Mouse (Mus musculus) heart, embryonic 14.5 days (tissue): ENCODE results near the gene Lmln. TPM values are rescaled to one million over a fixed set of nuclear protein-coding genes. Genes with fewer than 3 reads are reported as not detected.
"Not testable (repeated sequence)": the region's sequence is repeated elsewhere in the genome, so short reads cannot be mapped to it uniquely, and the experiment has no call there.

Source experiments
- ATAC-seq: fragments of 200-750 bp; cut with Nextera tagmentation; 2 replicates; pipeline ENCODE4 v1.8.0; 2017; ENCODE audit warnings: low read depth, moderate TSS enrichment; ENCODE audit not compliant: insufficient number of reproducible peaks, insufficient read depth, low FRiP score
- H3K27ac ChIP-seq, 2 experiments: fragments of 200-500 bp in 1 of 2; fragments of 300-500 bp in 1 of 2; sonication (generic) in 1 of 2; replicated peaks in 1 of 2; 2 replicates each; pipeline ENCODE4 v1.5.1; 2012 to 2014; ENCODE audit warnings: low read depth in 2 of 2, low read length in 2 of 2, control low read depth in 1 of 2, mild to moderate bottlenecking in 1 of 2, mixed read lengths in 1 of 2; ENCODE audit not compliant: control insufficient read depth in 1 of 2, insufficient read depth in 1 of 2
- H3K27me3 ChIP-seq: fragments of 300-500 bp; sonication (generic); 2 replicates; pipeline ENCODE4 v1.6.1; 2014; ENCODE audit warnings: mild to moderate bottlenecking, low read length, control low read depth; ENCODE audit not compliant: control insufficient read depth, insufficient read depth
- H3K36me3 ChIP-seq: fragments of 300-500 bp; sonication (generic); 2 replicates; pipeline ENCODE4 v1.6.1; 2014; ENCODE audit warnings: mild to moderate bottlenecking, control low read depth, low read length, mixed read lengths; ENCODE audit not compliant: control insufficient read depth, insufficient read depth
- H3K4me1 ChIP-seq, 2 experiments: fragments of 200-500 bp in 1 of 2; fragments of 300-500 bp in 1 of 2; sonication (generic) in 1 of 2; 2 replicates each; pipeline ENCODE4 v1.6.1; 2012 to 2014; ENCODE audit warnings: low read length in 2 of 2, control low read depth in 1 of 2, mixed read lengths in 1 of 2; ENCODE audit not compliant: control insufficient read depth in 2 of 2, insufficient read depth in 2 of 2
- H3K4me2 ChIP-seq: fragments of 300-500 bp; sonication (generic); 2 replicates; pipeline ENCODE4 v1.6.1; 2014; ENCODE audit warnings: mild to moderate bottlenecking, low read length
- H3K4me3 ChIP-seq, 2 experiments: fragments of 200-500 bp in 1 of 2; fragments of 300-500 bp in 1 of 2; sonication (generic) in 1 of 2; 2 replicates each; pipeline ENCODE4 v1.5.1; 2012 to 2014; ENCODE audit warnings: low read length in 2 of 2, mild to moderate bottlenecking in 2 of 2, control low read depth in 1 of 2, low read depth in 1 of 2, moderate library complexity in 1 of 2; ENCODE audit not compliant: control insufficient read depth in 1 of 2, insufficient read depth in 1 of 2
- H3K9ac ChIP-seq: fragments of 300-500 bp; sonication (generic); 2 replicates; pipeline ENCODE4 v1.6.1; 2014; ENCODE audit warnings: mild to moderate bottlenecking, low read length
- H3K9me3 ChIP-seq: fragments of 300-500 bp; sonication (generic); 2 replicates; pipeline ENCODE4 v1.6.1; 2016; ENCODE audit warnings: low read length, control low read depth; ENCODE audit not compliant: control insufficient read depth
- WGBS: fragments of 180-500 bp; shearing (Covaris S2); extraction: QIAGEN DNeasy Blood & Tissue Kit; methylation state at CpG from one replicate; pipeline ENCODE4 v1.1.7; 2014; 5-methylcytosine and 5-hydroxymethylcytosine counted together
- polyA plus RNA-seq: library from polyadenylated mRNA; unstranded; fragments of >200 nt; fragmentation: Nextera tagmentation; extraction: Ambion mirVana; gene quantifications from 2 replicates; pipeline ENCODE4 v1.2.1, GENCODE M21; 2014

The Lmln gene
- polyA plus RNA-seq, 1 experiment from 2014 or later = 4.7 TPM

DNA sequence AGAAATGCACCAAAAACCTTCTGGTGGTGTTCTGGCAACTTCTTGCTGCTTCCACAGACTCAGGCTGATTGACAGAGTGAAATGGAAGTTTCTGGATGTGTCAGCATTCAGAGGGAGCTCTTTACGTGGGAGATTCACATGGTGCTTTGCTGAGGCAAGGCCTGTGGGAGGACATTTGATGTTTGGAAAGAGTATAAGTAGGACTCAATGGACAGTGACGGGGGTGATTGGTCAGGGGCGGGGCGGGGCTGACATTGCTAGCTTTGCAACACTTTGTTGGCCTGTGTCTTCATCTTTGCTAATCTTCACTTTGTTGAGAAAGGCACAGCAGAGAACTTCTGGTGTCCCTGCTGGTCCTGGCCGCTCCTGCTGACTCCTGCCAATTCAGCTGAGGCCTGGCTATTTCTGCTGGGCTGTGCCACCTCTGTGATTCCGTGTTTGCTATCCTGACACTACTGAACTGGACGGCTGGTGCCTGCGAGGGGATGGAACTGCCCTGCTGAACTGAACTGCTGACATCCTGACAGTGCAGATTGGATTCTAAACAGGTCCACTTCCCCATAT, 107.2 kb downstream of the Lmln start:
- H3K9ac ChIP-seq = no peak overlapping the region
- 0 out of 4 replicates have a peak, but pooled peaks cover 0 to 3% of the 10 kb centered on the region in 2 experiments for H3K4me1 ChIP-seq
- H3K9me3 ChIP-seq = no peaks in the 10 kb centered on the region
- no peak overlapping the region for H3K4me3 ChIP-seq
- WGBS = 61% methylated on average over 8 of the region's 8 CpGs
- no peak overlapping the region for H3K4me2 ChIP-seq
- no peak for ATAC-seq
- H3K27me3 ChIP-seq = no peaks in the 10 kb centered on the region
- H3K27ac ChIP-seq = no peak overlapping the region
- H3K36me3 ChIP-seq = no peaks in the 10 kb centered on the region

DNA sequence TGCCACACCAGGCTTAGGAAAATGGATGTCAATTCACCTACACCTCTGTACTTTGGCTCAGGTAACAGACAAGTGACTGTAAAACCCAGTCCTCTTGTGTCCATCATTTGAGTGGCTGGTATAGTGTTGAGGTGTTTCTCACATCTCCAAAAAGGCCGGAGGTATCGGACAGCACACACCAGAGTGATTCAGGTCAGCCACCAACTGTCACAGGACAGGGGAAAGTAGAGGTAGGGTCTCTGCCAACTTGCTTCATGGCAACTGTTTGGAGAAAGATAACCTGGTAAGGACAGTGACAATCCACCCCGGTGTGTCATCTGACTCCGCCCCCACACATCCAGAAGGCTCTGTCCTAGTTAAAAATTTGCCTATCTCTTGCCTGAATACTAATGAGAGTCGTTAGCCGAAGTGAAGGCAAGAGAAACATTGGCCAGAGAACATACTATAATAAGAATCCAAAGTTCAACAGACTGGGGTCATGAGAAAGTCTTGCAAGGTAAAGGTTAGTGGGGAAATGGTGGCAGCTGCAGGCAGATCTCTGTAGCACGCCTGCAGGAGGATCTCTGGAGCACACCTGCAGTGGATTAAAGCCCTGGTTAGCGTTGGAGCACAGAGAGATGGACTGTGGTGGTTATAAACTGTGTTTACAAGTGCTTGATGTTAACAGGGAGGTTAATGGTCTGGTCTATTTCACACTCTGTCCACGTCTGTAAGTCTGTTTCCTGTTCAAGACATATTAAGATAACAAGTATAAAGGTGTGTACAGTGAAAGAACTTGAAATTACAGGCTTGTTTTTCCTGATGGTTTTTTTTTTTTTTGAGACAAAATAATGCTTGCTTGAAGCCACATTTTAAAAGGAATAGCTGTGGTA, 108.6 kb downstream of the Lmln start:
- Histone ChIP-seq H3K4me1 (0 out of 4 replicates have a peak, but pooled peaks cover 0 to 3% of the 10 kb centered on the region in 2 experiments), H3K27ac (no peak overlapping the region), H3K4me2 (no peak overlapping the region), H3K9ac (no peak overlapping the region), H3K27me3 (no peaks in the 10 kb centered on the region), H3K4me3 (no peak overlapping the region), H3K36me3 (no peaks in the 10 kb centered on the region), H3K9me3 (no peaks in the 10 kb centered on the region)
- no peak for ATAC-seq
- WGBS = 64% methylated on average over 9 of the region's 9 CpGs

DNA sequence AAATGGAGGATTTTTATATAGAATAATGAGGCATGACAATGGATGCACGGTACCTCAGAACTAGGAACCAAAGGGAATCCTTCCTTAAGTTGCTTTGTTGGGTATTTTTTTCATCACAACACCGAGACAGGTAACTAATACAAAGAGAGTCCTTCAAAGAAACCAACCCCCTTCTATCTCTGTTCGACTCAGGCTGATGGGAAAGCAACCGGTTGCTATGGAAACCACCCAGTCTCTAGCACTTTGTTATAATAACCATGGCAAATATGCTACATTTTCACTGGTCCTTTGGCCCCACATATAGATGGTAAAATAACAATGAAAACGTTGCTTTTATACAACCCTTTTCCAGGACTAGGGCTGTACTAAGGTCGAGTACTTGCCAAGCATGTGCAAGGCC, 109.5 kb downstream of the Lmln start:
- WGBS = 83% methylated on average over 6 of the region's 6 CpGs
- Histone ChIP-seq H3K4me2 (no peak overlapping the region), H3K4me3 (no peak overlapping the region), H3K9me3 (no peaks in the 10 kb centered on the region), H3K9ac (no peak overlapping the region), H3K4me1 (0 out of 4 replicates have a peak, but pooled peaks cover 0 to 3% of the 10 kb centered on the region in 2 experiments), H3K36me3 (no peaks in the 10 kb centered on the region), H3K27ac (no peak overlapping the region), H3K27me3 (no peaks in the 10 kb centered on the region)
- no peak for ATAC-seq

DNA sequence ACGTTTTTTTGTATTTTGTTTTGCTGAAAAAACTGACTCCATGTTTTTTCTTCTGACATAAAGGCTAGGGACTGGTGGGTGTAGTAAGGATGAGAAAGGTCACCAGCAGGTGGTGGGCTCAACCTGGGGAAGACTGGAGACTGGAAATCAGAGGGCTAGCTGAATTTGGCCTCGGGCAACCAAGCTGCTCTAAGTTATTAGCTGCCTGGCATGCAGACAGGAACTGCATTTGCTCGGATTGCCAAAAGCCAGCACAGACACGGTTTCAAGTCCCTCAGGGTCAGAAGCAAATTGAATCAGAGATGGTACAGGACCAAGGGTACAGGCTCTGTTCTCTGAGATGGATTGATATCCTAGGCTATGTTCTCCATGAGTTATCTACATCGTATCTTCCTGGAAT, 110.8 kb downstream of the Lmln start:
- Histone ChIP-seq H3K36me3 (no peaks in the 10 kb centered on the region), H3K4me1 (peaks cover 1 to 4% of the 10 kb centered on the region in 2 experiments), H3K27ac (no peak overlapping the region), H3K9me3 (no peaks in the 10 kb centered on the region), H3K4me2 (no peak overlapping the region), H3K27me3 (no peaks in the 10 kb centered on the region), H3K9ac (no peak overlapping the region), H3K4me3 (no peak overlapping the region)
- WGBS = 69% methylated on average over 5 of the region's 5 CpGs
- no peak for ATAC-seq

DNA sequence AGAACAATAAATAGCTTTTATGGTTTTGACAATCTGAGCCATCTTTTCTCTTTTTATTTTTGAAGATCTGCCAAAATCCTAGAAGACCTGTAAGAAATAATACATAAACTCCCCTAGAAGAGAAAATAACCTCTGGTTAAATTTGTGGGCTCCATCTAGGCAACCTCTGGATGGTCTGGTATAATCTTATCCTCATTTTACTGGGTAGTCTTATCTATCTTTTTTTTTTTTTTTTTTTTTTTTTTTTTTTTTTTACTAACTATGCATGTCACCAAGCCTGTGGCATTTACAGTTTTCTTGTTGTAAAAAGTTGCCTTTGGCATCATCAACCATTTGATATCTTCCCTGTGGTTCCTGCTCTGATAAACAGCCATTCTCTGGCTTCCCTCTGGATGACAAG, 112.4 kb downstream of the Lmln start:
- H3K27ac ChIP-seq = no peak overlapping the region
- no peak overlapping the region for H3K4me2 ChIP-seq
- H3K9me3 ChIP-seq = no peaks in the 10 kb centered on the region
- no peak for ATAC-seq
- H3K9ac ChIP-seq = no peak overlapping the region
- H3K4me3 ChIP-seq = no peak overlapping the region
- H3K4me1 ChIP-seq = peaks cover 7 to 9% of the 10 kb centered on the region in 2 experiments
- H3K36me3 ChIP-seq = no peaks in the 10 kb centered on the region
- H3K27me3 ChIP-seq = no peaks in the 10 kb centered on the region

DNA sequence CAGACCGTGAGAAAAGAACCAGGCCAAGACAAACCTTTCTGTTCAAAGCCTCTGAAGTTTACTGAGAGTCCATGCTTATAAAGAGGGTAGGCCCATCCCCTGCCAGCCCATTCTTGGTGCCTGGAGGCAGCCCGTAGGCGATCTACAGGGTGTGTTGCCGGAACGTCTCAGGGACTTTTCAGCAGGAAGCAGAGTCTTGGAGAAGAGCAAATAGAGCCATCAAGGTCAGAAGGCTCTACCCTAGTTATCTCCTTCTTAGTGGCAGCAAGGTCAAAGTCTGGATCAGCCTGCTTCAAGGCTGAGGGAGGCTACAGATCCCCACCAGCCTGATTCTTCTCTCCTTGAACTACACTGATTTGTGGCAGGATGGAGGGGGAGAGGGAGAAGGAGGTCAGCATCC, 114.5 kb downstream of the Lmln start:
- not testable (repeated sequence) for H3K4me2 ChIP-seq, H3K4me1 ChIP-seq, H3K4me3 ChIP-seq, H3K36me3 ChIP-seq, H3K9me3 ChIP-seq, H3K9ac ChIP-seq, H3K27me3 ChIP-seq, ATAC-seq, H3K27ac ChIP-seq
- WGBS = 91% methylated on average over 5 of the region's 5 CpGs
